Mouse (Mus musculus) stomach, embryonic 15.5 days (tissue): ENCODE results near the gene Cklf. TPM values are rescaled to one million over a fixed set of nuclear protein-coding genes. Genes with fewer than 3 reads are reported as not detected.
"Not testable (repeated sequence)": the region's sequence is repeated elsewhere in the genome, so short reads cannot be mapped to it uniquely, and the experiment has no call there.

Source experiments
- ATAC-seq: fragments of 200-750 bp; cut with Nextera tagmentation; 2 replicates; pipeline ENCODE4 v1.8.0; 2017; ENCODE audit warnings: low read depth, moderate number of reproducible peaks, moderate TSS enrichment; ENCODE audit not compliant: insufficient read depth, low FRiP score
- H3K27ac ChIP-seq: fragments of 300-500 bp; sonication (generic); 2 replicates; pipeline ENCODE4 v1.5.1; 2015; ENCODE audit warnings: mild to moderate bottlenecking, inconsistent platforms
- H3K27me3 ChIP-seq: fragments of 300-500 bp; sonication (generic); replicated peaks from 2 replicates; pipeline ENCODE4 v1.6.1; 2015; ENCODE audit warnings: inconsistent platforms
- H3K36me3 ChIP-seq: fragments of 300-500 bp; sonication (generic); 2 replicates; pipeline ENCODE4 v1.6.1; 2015; ENCODE audit warnings: inconsistent platforms
- H3K4me1 ChIP-seq: fragments of 300-500 bp; sonication (generic); 2 replicates; pipeline ENCODE4 v1.6.1; 2015; ENCODE audit warnings: inconsistent platforms
- H3K4me2 ChIP-seq: fragments of 300-500 bp; sonication (generic); 2 replicates; pipeline ENCODE4 v1.6.1; 2015; ENCODE audit warnings: mild to moderate bottlenecking, inconsistent platforms
- H3K4me3 ChIP-seq: fragments of 300-500 bp; sonication (generic); replicated peaks from 2 replicates; pipeline ENCODE4 v1.5.1; 2015; ENCODE audit warnings: inconsistent platforms
- H3K9ac ChIP-seq: fragments of 300-500 bp; sonication (generic); 2 replicates; pipeline ENCODE4 v1.6.1; 2015; ENCODE audit warnings: inconsistent platforms
- H3K9me3 ChIP-seq: fragments of 300-500 bp; sonication (generic); 2 replicates; pipeline ENCODE4 v1.6.1; 2016; ENCODE audit warnings: inconsistent platforms
- WGBS: fragments of 180-500 bp; shearing (Covaris S2); methylation state at CpG from one replicate; pipeline ENCODE4 v1.1.7; 2015; 5-methylcytosine and 5-hydroxymethylcytosine counted together
- polyA plus RNA-seq: library from polyadenylated mRNA; unstranded; fragments of >200 nt; fragmentation: Nextera tagmentation; extraction: Ambion mirVana; gene quantifications from 2 replicates; pipeline ENCODE4 v1.2.1, GENCODE M21; 2015

The Cklf gene
- polyA plus RNA-seq, 1 experiment from 2014 or later = 52.6 TPM

GRCm38 (mm10) chr8:104239418-104239861, 11.2 kb upstream of the Cklf start:
- no peaks in the 10 kb centered on the region for H3K4me1 ChIP-seq
- H3K4me2 ChIP-seq = no peak overlapping the region
- no peak; the same call in 1 of the 2 replicates for ATAC-seq
- no peak overlapping the region for H3K27ac ChIP-seq
- H3K9me3 ChIP-seq = no peaks in the 10 kb centered on the region
- no peak overlapping the region for H3K9ac ChIP-seq
- no peak overlapping the region for H3K4me3 ChIP-seq
- no peaks in the 10 kb centered on the region for H3K27me3 ChIP-seq
- 79% methylated on average over 10 of the region's 10 CpGs for WGBS
- peaks cover 9% of the 10 kb centered on the region for H3K36me3 ChIP-seq

GRCm38 (mm10) chr8:104242038-104242644, 8.5 kb upstream of the Cklf start:
- H3K9me3 ChIP-seq = no peaks in the 10 kb centered on the region
- no peak overlapping the region for H3K27ac ChIP-seq
- H3K36me3 ChIP-seq = no peaks in the 10 kb centered on the region; the same call in 1 of the 2 replicates
- H3K4me3 ChIP-seq = no peak overlapping the region
- no peak for ATAC-seq
- H3K9ac ChIP-seq = no peak overlapping the region
- peaks cover 5% of the 10 kb centered on the region; the same call in 1 of the 2 replicates for H3K4me1 ChIP-seq
- no peaks in the 10 kb centered on the region for H3K27me3 ChIP-seq
- no peak overlapping the region for H3K4me2 ChIP-seq
- WGBS = 75% methylated on average over 12 of the region's 12 CpGs

- H3K9me3 ChIP-seq = no peaks in the 10 kb centered on the region
- 82% methylated on average over 4 of the region's 4 CpGs for WGBS
- H3K4me2 ChIP-seq = no peak overlapping the region
- no peak overlapping the region for H3K27ac ChIP-seq
- no peak overlapping the region for H3K9ac ChIP-seq
- no peak overlapping the region for H3K4me3 ChIP-seq
- H3K4me1 ChIP-seq = peaks cover 13% of the 10 kb centered on the region
- no peak for ATAC-seq
- no peaks in the 10 kb centered on the region for H3K27me3 ChIP-seq
- no peaks in the 10 kb centered on the region for H3K36me3 ChIP-seq
Observed at GRCm38 (mm10) chr8:104246621-104247020, 4.0 kb upstream of the Cklf start.

GRCm38 (mm10) chr8:104247054-104247907, 3.4 kb upstream of the Cklf start:
- WGBS = 62% methylated on average over 22 of the region's 22 CpGs
- Histone ChIP-seq H3K9ac (0 out of 2 replicates have a peak overlapping the region, but pooled peaks have one; percentile 64), H3K27ac (peak overlapping the region; percentile 41; the same call in 1 of the 2 replicates), H3K4me2 (peak overlapping the region; percentile 82), H3K27me3 (no peaks in the 10 kb centered on the region), H3K4me3 (peak overlapping the region; percentile 86), H3K9me3 (no peaks in the 10 kb centered on the region), H3K4me1 (peaks cover 13% of the 10 kb centered on the region), H3K36me3 (no peaks in the 10 kb centered on the region)
- no peak for ATAC-seq

GRCm38 (mm10) chr8:104247908-104248275, 2.8 kb upstream of the Cklf start:
- no peak; the same call in 1 of the 2 replicates for ATAC-seq
- H3K36me3 ChIP-seq = no peaks in the 10 kb centered on the region
- 4% methylated on average over 11 of the region's 11 CpGs for WGBS
- peak overlapping the region; percentile 86 for H3K4me3 ChIP-seq
- no peaks in the 10 kb centered on the region for H3K9me3 ChIP-seq
- peaks cover 13% of the 10 kb centered on the region for H3K4me1 ChIP-seq
- no peaks in the 10 kb centered on the region for H3K27me3 ChIP-seq
- H3K4me2 ChIP-seq = peak overlapping the region; percentile 82
- peak overlapping the region; percentile 64 for H3K9ac ChIP-seq
- peak overlapping the region; percentile 62; the same call in 1 of the 2 replicates for H3K27ac ChIP-seq

- WGBS = 0% methylated on average over 28 of the region's 28 CpGs
- ATAC-seq = peak; percentile 85
- Histone ChIP-seq H3K4me2 (peak within 1 kb of the TSS; percentile 82), H3K9ac (peak within 1 kb of the TSS; percentile 64), H3K9me3 (no peaks in the 10 kb centered on the region), H3K4me3 (peak within 1 kb of the TSS; percentile 86), H3K36me3 (no peaks in the 10 kb centered on the region), H3K4me1 (peaks cover 13% of the 10 kb centered on the region), H3K27me3 (no peaks in the 10 kb centered on the region), H3K27ac (peak within 1 kb of the TSS; percentile 62; the same call in 1 of the 2 replicates)
Observed at GRCm38 (mm10) chr8:104248276-104248675, 2.4 kb upstream of the Cklf start, which contains the start of gene Tk2. Gene Tk2, minus strand, starts transcription at chr8:104248558.

- Histone ChIP-seq H3K9me3 (no peaks in the 10 kb centered on the region), H3K27ac (no peak overlapping the region), H3K36me3 (no peaks in the 10 kb centered on the region), H3K9ac (no peak overlapping the region), H3K4me3 (no peak overlapping the region), H3K4me1 (peaks cover 13% of the 10 kb centered on the region), H3K4me2 (no peak overlapping the region), H3K27me3 (no peaks in the 10 kb centered on the region)
- ATAC-seq = no peak
- 78% methylated on average over 7 of the region's 7 CpGs for WGBS
Observed at GRCm38 (mm10) chr8:104249442-104249996, 1.1 kb upstream of the Cklf start.

GRCm38 (mm10) chr8:104251461-104251860, 800 bp downstream of the Cklf start:
- H3K4me2 ChIP-seq = peak overlapping the region; percentile 76
- H3K27me3 ChIP-seq = no peaks in the 10 kb centered on the region
- WGBS = 0% methylated on average over 7 of the region's 7 CpGs
- H3K27ac ChIP-seq = peak overlapping the region; percentile 93
- H3K36me3 ChIP-seq = no peaks in the 10 kb centered on the region
- no peaks in the 10 kb centered on the region for H3K9me3 ChIP-seq
- ATAC-seq = 0 out of 2 replicates have a peak, but pooled peaks have one; percentile 8
- H3K4me3 ChIP-seq = peak overlapping the region; percentile 77
- H3K9ac ChIP-seq = peak overlapping the region; percentile 61; the same call in 1 of the 2 replicates
- peaks cover 13% of the 10 kb centered on the region for H3K4me1 ChIP-seq

- Histone ChIP-seq H3K9ac (no peak overlapping the region), H3K4me2 (no peak overlapping the region), H3K27ac (no peak overlapping the region), H3K27me3 (no peaks in the 10 kb centered on the region), H3K4me3 (no peak overlapping the region), H3K4me1 (peaks cover under 1% of the 10 kb centered on the region; the same call in 1 of the 2 replicates), H3K36me3 (peaks cover 5% of the 10 kb centered on the region), H3K9me3 (no peaks in the 10 kb centered on the region)
- no peak for ATAC-seq
- 85% methylated on average over 3 of the region's 3 CpGs for WGBS
Observed at GRCm38 (mm10) chr8:104253016-104253415, 2.4 kb downstream of the Cklf start.

- not testable (repeated sequence) for H3K4me2 ChIP-seq, H3K27ac ChIP-seq, ATAC-seq, H3K27me3 ChIP-seq, H3K4me3 ChIP-seq, H3K9me3 ChIP-seq, H3K9ac ChIP-seq, H3K4me1 ChIP-seq
- 95% methylated on average over 5 of the region's 5 CpGs for WGBS
- H3K36me3 ChIP-seq = peaks cover 27% of the 10 kb centered on the region
Observed at GRCm38 (mm10) chr8:104261802-104262201, 11.1 kb downstream of the Cklf start.

- not testable (repeated sequence) for H3K9me3 ChIP-seq, ATAC-seq, H3K4me1 ChIP-seq, H3K36me3 ChIP-seq, H3K4me3 ChIP-seq, H3K9ac ChIP-seq, H3K27ac ChIP-seq, H3K4me2 ChIP-seq, H3K27me3 ChIP-seq
- WGBS = 93% methylated on average over 22 of the region's 22 CpGs
Observed at GRCm38 (mm10) chr8:104264271-104264935, 13.7 kb downstream of the Cklf start.
